Mouse (Mus musculus) layer of hippocampus, postnatal 36 days (tissue): ENCODE measurements around the gene Immt. TPM values are rescaled to one million over a fixed set of nuclear protein-coding genes. Genes with fewer than 3 reads are reported as not detected.
"Not testable (repeated sequence)": the region's sequence is repeated elsewhere in the genome, so short reads cannot be mapped to it uniquely, and the experiment has no call there.

Experiments used
- DNase-seq, 2 experiments: peaks; one replicate each; pipeline ENCODE4 v3.0.0; 2022
- total RNA-seq, 2 experiments: library from RNA; stranded (reverse); gene quantifications; 2 replicates each; pipeline ENCODE4 v1.2.3; 2021

Gene Immt
- total RNA-seq, 2 experiments from 2014 or later = 135 to 145 TPM

DNA sequence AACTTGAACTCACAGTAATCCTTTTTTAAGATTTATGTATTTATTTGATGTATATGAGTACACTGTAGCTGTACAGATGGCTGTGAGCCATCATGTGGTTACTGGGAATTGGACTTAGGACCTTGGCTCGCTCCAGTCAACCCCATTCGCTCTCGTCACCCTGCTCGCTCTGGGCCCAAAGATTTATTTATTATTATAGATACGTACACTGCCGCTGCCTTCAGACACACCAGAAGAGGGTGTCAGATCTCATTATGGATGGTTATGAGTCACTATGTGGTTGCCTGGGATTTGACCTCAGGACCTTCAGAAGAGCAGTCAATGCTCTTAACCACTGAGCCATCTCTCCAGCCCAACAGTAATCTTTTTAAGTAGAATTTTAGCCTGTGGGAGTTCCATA is 15.8 kb downstream of the Immt start:
- DNase-seq = not testable (repeated sequence)

GRCm38 (mm10) chr6:71867751-71868150 is 36.6 kb downstream of the Immt start:
- no peak for DNase-seq

DNA sequence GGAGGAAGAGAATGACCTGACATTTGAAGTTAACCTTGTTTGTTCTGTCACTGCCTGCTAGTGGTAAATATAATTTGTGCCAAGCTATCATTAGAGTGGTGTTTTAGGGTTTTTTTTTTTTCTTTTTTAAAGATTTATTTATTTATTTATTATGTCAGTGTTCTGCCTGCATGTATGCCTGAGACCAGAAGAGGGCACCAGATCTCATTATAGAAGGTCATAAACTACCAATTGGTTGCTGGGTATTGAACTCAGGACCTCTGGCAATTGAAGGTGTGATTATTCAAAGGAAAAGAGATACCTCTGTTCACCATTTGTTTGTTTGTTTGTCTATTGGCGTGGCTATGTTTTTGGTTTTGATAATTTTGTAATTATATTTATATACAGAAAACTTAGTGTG is 37.7 kb downstream of the Immt start:
- DNase-seq = no peak

GRCm38 (mm10) chr6:71871396-71871795 is 40.3 kb downstream of the Immt start:
- no peak for DNase-seq

DNA sequence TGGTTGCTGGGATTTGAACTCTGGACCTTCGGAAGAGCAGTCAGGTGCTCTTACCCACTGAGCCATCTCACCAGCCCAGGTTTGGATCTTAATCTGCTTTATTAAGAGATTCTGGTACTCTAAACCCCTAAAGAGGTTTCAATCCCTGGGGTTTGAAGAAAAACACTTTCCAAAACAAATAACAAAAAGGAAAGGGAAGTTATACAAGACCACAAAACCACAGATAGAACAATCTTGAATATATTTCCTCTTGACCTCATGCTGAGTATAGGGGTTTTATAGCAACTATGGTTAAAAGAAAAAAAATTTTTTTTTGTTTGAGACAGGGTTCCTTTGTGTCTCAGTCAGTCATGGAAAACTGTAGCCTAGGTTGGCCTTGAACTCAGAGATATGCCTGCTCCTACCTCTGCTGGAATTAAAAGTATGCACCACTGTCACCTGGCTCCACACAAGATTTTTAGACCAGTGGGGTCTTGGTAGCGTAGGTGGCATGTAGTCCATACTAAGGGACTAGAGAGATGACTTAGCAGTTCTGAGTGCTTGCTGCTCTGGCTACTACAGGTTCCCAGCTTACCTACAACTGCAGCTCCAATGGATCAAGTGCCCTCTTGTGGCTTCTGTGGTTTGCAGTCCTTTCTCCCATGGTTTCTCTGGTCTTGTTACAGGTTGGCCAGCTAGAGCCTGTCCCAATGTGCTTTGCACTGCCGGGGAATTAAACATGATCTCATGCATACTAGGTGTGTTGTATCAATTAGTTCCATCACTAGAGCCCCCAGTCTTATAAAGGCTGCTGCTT is 47.0 kb downstream of the Immt start:
- no peak for DNase-seq

DNA sequence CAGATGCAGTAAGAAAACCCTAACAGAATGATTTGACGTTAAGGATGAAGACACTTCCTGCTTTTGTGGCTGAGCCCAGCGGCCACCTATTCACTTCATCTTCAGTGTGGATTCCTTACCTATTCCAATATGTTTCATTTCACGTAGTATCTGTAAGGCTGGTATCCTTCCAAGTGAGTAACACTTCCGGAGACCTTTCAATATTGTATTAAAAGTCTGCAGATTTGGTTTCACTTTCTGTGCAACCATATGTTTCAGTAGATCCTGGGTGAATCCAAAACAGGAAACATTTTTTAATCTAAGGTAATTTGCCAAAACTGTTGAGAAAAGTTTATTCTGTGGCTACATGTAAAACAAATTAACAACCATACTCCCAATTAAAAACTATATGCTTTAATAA is 62.1 kb downstream of the Immt start:
- DNase-seq = no peak

DNA sequence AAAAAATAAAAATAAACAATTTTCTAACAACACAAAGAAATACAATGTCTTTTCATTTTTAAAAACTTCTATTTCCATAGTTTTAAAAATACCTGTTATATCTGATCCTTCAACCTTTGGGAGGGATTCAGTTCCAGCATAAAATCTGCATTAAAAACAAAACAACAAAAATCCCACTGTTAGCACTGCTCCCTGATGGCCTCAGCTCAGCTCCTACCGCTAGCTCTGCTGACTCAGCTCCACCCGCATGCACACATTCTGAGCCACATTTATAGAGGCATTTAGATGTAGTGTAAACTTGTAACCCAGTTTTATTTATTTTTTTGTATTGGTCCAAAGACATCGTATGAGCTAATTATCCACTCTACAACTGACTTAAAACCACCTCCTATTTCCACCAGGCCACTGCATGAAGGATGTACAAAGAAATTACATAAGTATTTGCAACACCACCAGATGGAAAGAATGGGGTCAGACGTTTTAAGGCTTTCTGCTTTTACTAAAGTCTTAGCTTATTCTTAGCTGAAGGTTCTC is 76.6 kb downstream of the Immt start:
- no peak for DNase-seq

DNA sequence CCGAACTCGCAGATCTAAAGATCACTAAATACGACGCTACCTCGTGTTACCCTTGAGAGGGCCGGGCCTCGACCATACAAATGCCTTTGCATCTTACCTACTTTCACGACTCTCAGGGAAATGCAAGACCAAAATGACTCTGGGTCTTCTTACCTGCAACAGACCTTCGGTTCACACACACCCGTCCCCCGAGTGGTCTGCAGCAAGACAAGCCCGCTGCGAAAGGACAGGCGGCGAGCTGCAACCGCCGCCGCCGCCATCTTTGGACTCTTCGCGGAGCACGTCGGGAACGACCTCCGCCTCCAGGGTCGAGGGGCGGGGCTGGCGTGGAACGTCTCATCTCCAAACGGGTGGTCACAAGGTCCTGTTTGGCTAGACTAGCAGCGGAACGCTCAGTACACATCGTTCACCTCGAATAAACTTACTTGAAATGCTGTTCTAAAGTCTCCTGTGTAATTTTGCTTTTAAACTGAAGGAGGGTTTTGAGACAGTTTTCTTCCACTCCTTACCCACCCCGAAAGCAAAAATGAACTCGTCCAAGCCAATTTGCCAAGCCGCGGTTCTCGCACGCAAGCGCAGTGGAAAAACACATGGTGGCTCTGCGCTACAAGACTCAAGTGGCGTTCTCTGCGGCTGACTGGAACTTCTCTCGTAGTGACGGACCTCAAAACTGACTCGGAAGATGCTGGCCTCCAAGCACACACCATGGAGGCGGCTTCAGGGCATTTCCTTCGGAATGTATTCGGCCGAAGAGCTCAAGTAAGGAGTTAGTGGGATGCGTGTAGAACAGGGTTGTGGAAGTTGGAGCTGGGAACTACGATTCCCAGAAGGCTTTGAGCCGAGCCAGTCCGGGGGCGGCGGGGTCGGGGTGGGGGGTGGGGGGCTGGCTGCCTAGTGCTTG is 77.6 kb downstream of the Immt start, which contains the start of the genes Ptcd3 and Polr1a:
Gene Ptcd3, minus strand, starts transcription at position 270 of the 901 bp plus-strand sequence.
Gene Polr1a, plus strand, starts transcription at position 573 of the 901 bp plus-strand sequence.
- peak; percentile 90 to 93 for DNase-seq

GRCm38 (mm10) chr6:71909384-71909783 is 78.3 kb downstream of the Immt start:
- no peak for DNase-seq

- no peak for DNase-seq
Measured at GRCm38 (mm10) chr6:71909840-71910239, 78.7 kb downstream of the Immt start.

- no peak for DNase-seq
Measured at GRCm38 (mm10) chr6:71911686-71912450, 80.7 kb downstream of the Immt start.

GRCm38 (mm10) chr6:71920752-71921151 is 89.6 kb downstream of the Immt start:
- no peak for DNase-seq

- not testable (repeated sequence) for DNase-seq
Measured at GRCm38 (mm10) chr6:71925233-71925632, 94.1 kb downstream of the Immt start.

Other genes with a start within 250 kb of the Immt start
- gene Kdm3a, start 198.3 kb upstream of the Immt start, total RNA-seq = 10 to 100 TPM; 38.7 to 44.6 TPM
- 10 to 100 TPM; 72.9 to 75.7 TPM for gene Reep1, start 123.8 kb upstream of the Immt start, total RNA-seq
- gene Mrpl35, start 4.4 kb upstream of the Immt start, total RNA-seq = 10 to 100 TPM; 32.7 to 33.7 TPM
- 10 to 100 TPM; 68.3 to 73.7 TPM for gene Ptcd3, start 77.4 kb downstream of the Immt start, total RNA-seq
- gene Polr1a, start 77.7 kb downstream of the Immt start, total RNA-seq = 10 to 100 TPM; 31.0 to 33.2 TPM